Mouse (Mus musculus): Measurements from ENCODE around the gene Col18a1.
A peak's percentile ranks its signal among the peaks of the same experiment; 100 is the strongest.

Gene Col18a1

GRCm38 (mm10) chr10:77165963-77166717 lies at the start of gene Col18a1:
Gene Col18a1 (minus strand): TSS chr10:77166548.
- no peak for DNase-seq

- peak; percentile 44 to 60 for DNase-seq
These were observed 49.3 kb upstream of the Col18a1 start for GRCm38 (mm10) chr10:77215641-77216040.

GRCm38 (mm10) chr10:77214586-77214985 lies 48.2 kb upstream of the Col18a1 start:
- no peak for DNase-seq

- DNase-seq: no peak
These were observed 47.1 kb upstream of the Col18a1 start for GRCm38 (mm10) chr10:77213483-77213882.

- no peak for DNase-seq
These were observed 46.2 kb upstream of the Col18a1 start for GRCm38 (mm10) chr10:77212354-77213120.

GRCm38 (mm10) chr10:77211116-77211570 lies 44.8 kb upstream of the Col18a1 start:
- peak in 1 of 2 experiments; percentile 19 for DNase-seq

- DNase-seq: no peak
These were observed 44.3 kb upstream of the Col18a1 start for GRCm38 (mm10) chr10:77210666-77211065.

GRCm38 (mm10) chr10:77209261-77209660 lies 42.9 kb upstream of the Col18a1 start:
- DNase-seq: no peak

GRCm38 (mm10) chr10:77206565-77207079 lies 40.3 kb upstream of the Col18a1 start:
- peak in 1 of 2 experiments; percentile 9 for DNase-seq

GRCm38 (mm10) chr10:77206134-77206533 lies 39.8 kb upstream of the Col18a1 start:
- DNase-seq: no peak

GRCm38 (mm10) chr10:77203960-77204359 lies 37.6 kb upstream of the Col18a1 start:
- no peak for DNase-seq

- no peak for DNase-seq
These were observed 35.6 kb upstream of the Col18a1 start for GRCm38 (mm10) chr10:77201919-77202318.

GRCm38 (mm10) chr10:77200295-77200694 lies 33.9 kb upstream of the Col18a1 start:
- DNase-seq: no peak

GRCm38 (mm10) chr10:77199229-77199628 lies 32.9 kb upstream of the Col18a1 start:
- DNase-seq: no peak

- no peak for DNase-seq
These were observed 31.3 kb upstream of the Col18a1 start for GRCm38 (mm10) chr10:77197469-77198209.

- no peak for DNase-seq
These were observed 30.3 kb upstream of the Col18a1 start for GRCm38 (mm10) chr10:77196676-77197075.

- DNase-seq: no peak
These were observed 29.8 kb upstream of the Col18a1 start for GRCm38 (mm10) chr10:77196115-77196514.

GRCm38 (mm10) chr10:77193495-77193894 lies 27.1 kb upstream of the Col18a1 start:
- DNase-seq: no peak

- DNase-seq: no peak
These were observed 26.4 kb upstream of the Col18a1 start for GRCm38 (mm10) chr10:77192745-77193144.

- DNase-seq: no peak
These were observed 24.9 kb upstream of the Col18a1 start for GRCm38 (mm10) chr10:77190967-77191915.

GRCm38 (mm10) chr10:77187427-77187826 lies 21.1 kb upstream of the Col18a1 start:
- DNase-seq: no peak
